Mouse (Mus musculus): ENCODE data around the gene Cd3g.

GRCm38 (mm10) chr9:44954432-44954831 lies 25.8 kb downstream of the Cd3g start:
- TF ChIP-seq CTCF (IDR thresholded peaks at IDR 0.05; ENCODE audit: low read depth, low read length) (no peak), TAL1 (conservative IDR thresholded peaks at IDR 0.05; ENCODE audit: low read depth, low read length) (no peak), POLR2AphosphoS5 (IDR thresholded peaks at IDR 0.05; ENCODE audit: insufficient replicate concordance, low read depth, low read length) (no peak), GATA1 (IDR thresholded peaks at IDR 0.05; ENCODE audit: borderline replicate concordance, low read length) (no peak), GATA2 (IDR thresholded peaks at IDR 0.05; ENCODE audit: borderline replicate concordance, low read depth, low read length) (no peak)
